Mouse (Mus musculus) heart, postnatal 10 days (tissue): ENCODE measurements at regions not wholly inside any gene's neighbourhood (a gene's known extent, or its start where the extent isn't known, plus 50 kb on each side); places are given as distances from the start of the nearest gene placed in this dataset.

ENCODE experiments used
- DNase-seq, 2 experiments: peaks; one replicate each; pipeline ENCODE4 v3.0.0; 2021
- intact Hi-C: fragments of 180-260 bp; cut with DNase I; formaldehyde crosslinking; loops from one replicate; pipeline ENCODE4 v1.15.1; 2025

GRCm38 (mm10) chr9:61470815-61471505, 98.8 kb downstream of the Tle3 start:
- no peak for DNase-seq
- intact Hi-C loops = no loop called here

- intact Hi-C loops = no loop called here
- no peak for DNase-seq
Observed at GRCm38 (mm10) chr9:61468897-61469509, 96.8 kb downstream of the Tle3 start.

GRCm38 (mm10) chr9:61468368-61468848, 96.2 kb downstream of the Tle3 start:
- intact Hi-C loops = no loop called here
- DNase-seq = no peak
